Mouse (Mus musculus): ENCODE results near the gene Prlhr. TPM values are rescaled to one million over a fixed set of nuclear protein-coding genes. Genes with fewer than 3 reads are reported as not detected.

Gene Prlhr
- polyA plus RNA-seq (2012; rRNA removed), result not detected in 2 replicates

GRCm38 (mm10) chr19:60468254-60468762 lies at the start of gene Prlhr:
Gene Prlhr, minus strand, starts transcription at chr19:60468304.
- DNase-seq (ENCODE audit: low spot score), result no peak

DNA sequence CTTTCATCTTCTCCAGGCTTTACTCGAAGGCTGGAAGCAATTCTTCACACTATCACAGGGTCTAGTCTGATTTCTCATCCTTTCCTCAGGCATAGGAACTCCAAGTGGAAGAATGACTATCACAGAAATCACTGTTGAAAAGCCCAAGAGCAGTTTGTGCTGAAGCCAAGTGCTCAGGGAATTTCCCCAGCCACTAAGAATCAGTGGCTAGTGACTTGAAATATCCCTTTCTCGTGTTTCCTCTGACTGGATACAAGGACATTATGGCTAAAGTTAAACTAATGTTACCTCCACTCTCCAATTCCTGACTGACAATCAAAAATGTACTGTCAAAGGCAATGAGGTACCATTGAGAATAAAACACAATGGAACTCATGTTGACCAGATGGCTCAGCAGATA lies 47.0 kb upstream of the Prlhr start:
- DNase-seq (ENCODE audit: low spot score), result no peak

DNA sequence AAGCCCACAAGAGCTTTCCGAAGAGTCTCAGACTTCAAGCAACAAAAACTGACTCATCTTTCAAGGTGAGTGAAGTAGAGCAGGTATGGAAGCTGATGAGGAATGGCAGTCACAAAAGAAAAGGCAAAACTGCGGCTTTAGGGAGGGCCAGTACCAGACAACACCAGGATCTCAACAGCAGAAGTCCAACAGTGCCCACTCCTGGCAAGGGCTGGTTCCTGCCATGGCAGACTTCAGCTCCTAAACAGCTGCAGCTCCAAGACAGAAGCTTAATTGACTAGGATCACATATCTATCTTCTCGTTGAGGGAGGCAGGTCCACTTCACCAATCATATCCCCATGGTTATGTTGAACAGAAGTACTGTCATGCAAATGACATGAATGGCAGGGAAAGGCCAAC lies 45.3 kb upstream of the Prlhr start:
- DNase-seq (ENCODE audit: low spot score), result no peak

DNA sequence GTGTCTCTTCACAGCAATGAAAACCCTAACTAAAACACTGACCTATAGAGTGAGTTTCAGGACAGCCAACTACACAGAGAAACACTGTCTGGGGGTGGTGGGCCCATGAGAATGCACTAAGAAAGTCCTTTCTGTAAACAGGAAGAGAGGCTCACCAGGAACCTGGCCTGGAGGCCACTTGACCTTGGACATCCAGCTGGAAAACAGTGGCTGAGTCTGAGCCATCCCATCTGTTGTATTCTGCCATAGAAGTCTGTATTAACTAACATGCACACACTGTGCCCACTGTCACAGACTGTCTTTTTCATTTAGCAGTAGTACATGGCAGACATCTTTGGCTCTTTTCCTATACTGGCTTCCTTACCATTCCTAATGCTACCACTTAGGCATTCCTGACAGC lies 32.1 kb upstream of the Prlhr start:
- DNase-seq (ENCODE audit: low spot score), result no peak

GRCm38 (mm10) chr19:60497171-60497570 lies 29.1 kb upstream of the Prlhr start:
- no peak for DNase-seq (ENCODE audit: low spot score)

GRCm38 (mm10) chr19:60495772-60496171 lies 27.7 kb upstream of the Prlhr start:
- DNase-seq (ENCODE audit: low spot score), result no peak

DNA sequence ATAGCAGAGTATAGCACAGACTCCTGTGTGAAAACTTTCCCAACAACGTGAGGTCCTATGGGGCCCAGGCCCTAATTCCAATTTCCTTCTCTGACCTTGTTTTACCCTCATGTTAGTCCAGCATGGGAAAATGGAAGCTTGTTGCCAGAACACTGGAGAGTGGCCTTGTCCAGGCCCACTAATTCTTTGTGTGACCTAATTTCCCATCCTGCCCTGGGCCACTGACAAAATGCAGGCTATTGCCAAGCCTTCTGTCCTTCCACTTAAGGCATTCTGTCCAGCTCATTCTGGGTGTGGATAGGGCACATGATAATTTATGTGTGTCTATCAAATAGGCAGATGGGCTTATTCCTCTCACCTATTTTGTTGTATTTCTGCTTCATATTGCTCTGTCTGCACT lies 21.5 kb upstream of the Prlhr start:
- no peak for DNase-seq (ENCODE audit: low spot score)

DNA sequence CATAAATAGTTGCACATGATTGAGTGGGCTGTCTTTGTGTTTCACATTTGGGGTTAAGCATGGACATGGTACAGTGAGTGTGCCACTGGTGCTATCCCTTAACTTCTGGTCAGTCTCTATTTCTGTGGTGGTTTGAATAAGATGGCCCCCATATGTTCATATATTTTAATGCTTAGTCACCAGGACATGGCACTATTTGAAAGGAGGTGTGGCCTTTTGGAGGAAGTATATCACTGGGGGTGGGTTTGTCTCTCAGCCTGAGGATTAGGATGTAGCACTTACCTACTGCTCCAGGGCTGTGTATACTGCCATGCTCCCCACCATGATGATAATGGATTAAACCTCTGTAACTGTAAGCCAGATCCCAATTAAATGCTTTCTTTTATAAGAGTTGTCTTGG lies 17.2 kb upstream of the Prlhr start:
- DNase-seq (ENCODE audit: low spot score), result no peak

DNA sequence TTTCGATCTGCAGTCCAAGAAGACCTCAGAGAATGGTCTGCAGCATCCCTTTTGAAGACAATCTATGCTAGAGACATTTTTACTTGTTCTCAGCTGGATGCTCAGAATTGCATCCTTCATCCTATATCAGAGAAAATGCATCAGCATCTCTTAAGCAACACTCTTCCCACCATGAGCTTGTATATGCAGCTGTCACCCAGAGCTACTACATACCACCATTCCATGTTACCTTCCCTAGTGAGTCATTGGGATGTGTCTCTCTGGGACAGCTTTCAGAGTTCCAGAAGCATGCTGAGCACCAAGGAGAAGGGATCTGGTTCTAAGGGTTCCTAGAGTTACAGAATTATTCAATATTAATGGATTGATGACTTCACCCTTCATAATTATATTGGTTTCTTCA lies 10.8 kb upstream of the Prlhr start:
- DNase-seq (ENCODE audit: low spot score), result no peak

GRCm38 (mm10) chr19:60477788-60478187 lies 9.7 kb upstream of the Prlhr start:
- no peak for DNase-seq (ENCODE audit: low spot score)

DNA sequence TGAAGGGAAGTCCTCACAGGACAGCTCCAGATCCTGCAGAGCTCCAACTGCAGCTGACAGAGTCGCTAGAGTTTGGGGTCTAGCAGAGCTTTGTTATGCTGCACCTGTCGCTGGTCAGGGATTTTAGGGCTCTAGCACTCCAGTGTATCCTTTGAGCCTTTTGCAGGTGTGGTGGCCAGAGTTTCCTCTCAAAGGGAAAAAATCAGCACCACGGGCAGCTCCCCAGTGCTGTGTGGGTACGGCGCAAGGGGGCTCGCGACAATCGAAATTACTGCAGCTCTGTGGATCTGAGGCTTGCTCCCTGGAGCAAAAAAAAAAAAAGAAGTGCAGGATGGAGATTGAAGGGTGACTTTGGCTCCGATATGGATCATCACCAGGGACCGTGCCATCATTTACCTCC lies 742 bp upstream of the Prlhr start:
- no peak for DNase-seq (ENCODE audit: low spot score)

- no peak for DNase-seq (ENCODE audit: low spot score)
These were observed 506 bp downstream of the Prlhr start for GRCm38 (mm10) chr19:60467588-60468007.

GRCm38 (mm10) chr19:60466953-60467570 lies 1.0 kb downstream of the Prlhr start:
- peak; percentile 35 for DNase-seq (ENCODE audit: low spot score)

GRCm38 (mm10) chr19:60465726-60466125 lies 2.4 kb downstream of the Prlhr start:
- no peak for DNase-seq (ENCODE audit: low spot score)

- no peak for DNase-seq (ENCODE audit: low spot score)
These were observed 4.2 kb downstream of the Prlhr start for GRCm38 (mm10) chr19:60463896-60464295.

DNA sequence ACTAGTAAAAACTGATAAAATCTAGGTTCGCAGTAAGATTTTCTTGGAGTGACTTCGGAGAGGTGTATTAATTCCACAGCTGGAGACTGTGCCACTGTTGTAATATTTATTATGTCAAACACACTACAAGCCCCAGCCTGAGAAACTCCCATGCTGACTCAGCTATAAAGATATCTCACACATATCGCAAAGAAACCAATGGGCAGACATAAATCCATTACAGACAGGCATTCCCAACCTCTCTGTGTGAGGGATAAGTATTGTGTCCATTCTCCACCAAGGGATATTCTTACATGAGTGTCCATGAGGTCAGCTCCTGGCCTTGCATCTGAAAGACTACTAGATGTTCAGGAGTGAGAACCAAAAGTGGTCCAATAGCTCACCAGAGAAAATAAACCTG lies 4.7 kb downstream of the Prlhr start:
- no peak for DNase-seq (ENCODE audit: low spot score)

GRCm38 (mm10) chr19:60461476-60461875 lies 6.6 kb downstream of the Prlhr start:
- no peak for DNase-seq (ENCODE audit: low spot score)

DNA sequence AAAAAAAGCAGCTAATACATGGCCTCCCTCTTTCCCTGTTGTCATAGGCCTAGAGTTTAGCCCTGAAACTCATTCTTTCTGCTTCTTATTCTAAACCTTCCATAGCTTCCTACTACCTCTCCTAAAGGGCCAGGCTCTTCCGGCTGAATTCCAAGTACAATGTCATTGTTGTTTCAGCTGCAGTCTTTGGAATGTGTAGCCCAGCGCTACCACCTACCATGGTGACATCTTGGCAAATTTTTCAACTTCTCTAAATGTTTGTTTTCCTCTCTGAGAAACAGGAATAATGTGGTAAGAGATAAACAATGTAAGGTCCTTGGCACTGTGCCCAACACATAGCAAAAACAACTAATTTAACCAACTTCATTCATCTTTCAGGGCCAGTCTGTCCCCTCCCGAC lies 8.4 kb downstream of the Prlhr start:
- no peak for DNase-seq (ENCODE audit: low spot score)

- no peak for DNase-seq (ENCODE audit: low spot score)
These were observed 9.0 kb downstream of the Prlhr start for GRCm38 (mm10) chr19:60459071-60459470.

GRCm38 (mm10) chr19:60455791-60456190 lies 12.3 kb downstream of the Prlhr start:
- DNase-seq (ENCODE audit: low spot score), result no peak

GRCm38 (mm10) chr19:60440531-60440930 lies 27.6 kb downstream of the Prlhr start:
- no peak for DNase-seq (ENCODE audit: low spot score)

DNA sequence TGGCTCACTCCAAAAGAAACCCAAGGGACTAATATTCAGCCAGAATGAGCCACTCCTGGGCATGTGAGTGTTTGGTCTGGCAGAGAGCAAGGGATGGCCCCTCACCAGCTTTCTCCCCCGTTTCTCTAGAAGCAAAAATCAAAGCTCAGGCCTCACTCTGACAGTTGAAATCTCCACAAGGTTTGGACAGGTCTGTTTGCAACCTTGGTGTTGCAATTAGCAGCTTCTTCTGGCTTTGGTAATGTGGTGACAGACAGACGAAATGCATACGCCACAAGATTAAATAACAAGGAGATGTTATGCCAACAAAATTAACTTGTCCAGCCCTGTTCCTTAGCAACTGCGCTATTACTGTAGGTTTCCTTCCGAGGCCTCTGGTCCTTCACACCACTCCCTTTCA lies 28.0 kb downstream of the Prlhr start:
- no peak for DNase-seq (ENCODE audit: low spot score)

GRCm38 (mm10) chr19:60437566-60438241 lies 30.4 kb downstream of the Prlhr start:
- DNase-seq (ENCODE audit: low spot score), result no peak

Measured in urinary bladder, adult 2 months (tissue).